In the genomic region with DNA sequence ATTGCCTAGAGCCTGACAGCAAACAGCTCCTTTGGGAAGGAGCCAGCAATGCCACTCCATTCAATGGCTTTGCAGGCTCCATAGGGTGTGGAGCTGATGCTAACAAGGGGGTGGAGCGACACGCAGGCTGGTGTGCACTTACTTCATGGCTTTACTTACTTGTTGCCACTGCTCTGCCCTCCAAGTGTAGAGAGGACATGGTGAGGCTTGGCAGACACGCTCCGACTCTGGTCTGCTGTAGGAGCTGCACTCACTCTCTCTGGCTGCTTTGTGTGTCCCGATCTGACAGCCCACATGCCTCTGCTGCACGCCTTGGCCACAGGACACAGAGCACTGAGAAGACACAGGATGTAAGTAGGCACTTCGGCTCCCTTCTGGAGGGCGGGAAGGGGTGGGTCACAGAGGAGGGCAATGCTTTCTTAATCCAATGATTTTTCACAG, we compare ENCODE assay signal across 10 mouse cellular contexts. TPM values are rescaled to one million over a fixed set of nuclear protein-coding genes. Genes with fewer than 3 reads are reported as not detected.
DNase-seq lines count a peak whose midpoint lies in the region; ATAC-seq and TF ChIP-seq lines count a peak whose summit lies in the region.
"Had no signal": no experiment of that assay in that cellular context is flagged by ENCODE, and none has a peak within 500 bp of the region (broad histone marks: within the 10 kb centered on the region; RNA-seq: fewer than 3 reads in every experiment).

A gene (plus strand): TSS at position 168 of the 441 bp plus-strand sequence.

- peak; percentile 88 for DNase-seq in heart, adult 11 months
- DNase-seq in heart, postnatal 10 days: no peak
- DNase-seq in kidney, postnatal 0 days (ENCODE audit: low spot score): no peak
- peak; percentile 53 for DNase-seq in midbrain, embryonic 14.5 days
- no peak for DNase-seq in right cerebral cortex, adult 18-20 months
- DNase-seq in cerebellum, adult 11 months: no peak
- DNase-seq: gastrocnemius, postnatal 36 days had no signal

- H3K4me3 ChIP-seq in embryonic facial prominence, embryonic 12.5 days: no peak within 1 kb of the TSS
- no peak within 1 kb of the TSS for H3K4me3 ChIP-seq in kidney, postnatal 0 days (replicated peaks; ENCODE audit: low read depth, low read length)
- no peak within 1 kb of the TSS for H3K4me3 ChIP-seq in midbrain, embryonic 14.5 days (replicated peaks; ENCODE audit: low read depth, low read length)
- H3K4me3 ChIP-seq: liver, embryonic 15.5 days had no signal

- no peak within 1 kb of the TSS for H3K27ac ChIP-seq in embryonic facial prominence, embryonic 12.5 days
- H3K27ac ChIP-seq in kidney, postnatal 0 days: peak within 1 kb of the TSS; percentile 25
- H3K27ac ChIP-seq in midbrain, embryonic 14.5 days (replicated peaks; ENCODE audit: low read depth, low read length): no peak within 1 kb of the TSS
- H3K27ac ChIP-seq: liver, embryonic 15.5 days had no signal

- intact Hi-C loops in heart, postnatal 10 days (cut with DNase I): no loop called here

- no peak within 1 kb of the TSS for H3K9ac ChIP-seq in embryonic facial prominence, embryonic 12.5 days
- H3K9ac ChIP-seq in kidney, postnatal 0 days (ENCODE audit: low read depth, low read length): no peak within 1 kb of the TSS
- H3K9ac ChIP-seq in midbrain, embryonic 14.5 days (replicated peaks; ENCODE audit: low read length): no peak within 1 kb of the TSS
- H3K9ac ChIP-seq: liver, embryonic 15.5 days had no signal

- H3K4me1 ChIP-seq in embryonic facial prominence, embryonic 12.5 days: peaks cover 8% of the 10 kb centered on the region
- peaks cover 8% of the 10 kb centered on the region for H3K4me1 ChIP-seq in kidney, postnatal 0 days (replicated peaks; ENCODE audit: insufficient read depth, low read length)
- no peaks in the 10 kb centered on the region for H3K4me1 ChIP-seq in midbrain, embryonic 14.5 days (ENCODE audit: control insufficient read depth, insufficient read depth, low read length)
- H3K4me1 ChIP-seq: liver, embryonic 15.5 days had no signal

- H3K9me3 ChIP-seq in embryonic facial prominence, embryonic 12.5 days: no peaks in the 10 kb centered on the region
- no peaks in the 10 kb centered on the region for H3K9me3 ChIP-seq in kidney, postnatal 0 days (replicated peaks; ENCODE audit: low read length)
- H3K9me3 ChIP-seq in midbrain, embryonic 14.5 days (ENCODE audit: control insufficient read depth, low read length): no peaks in the 10 kb centered on the region
- H3K9me3 ChIP-seq: liver, embryonic 15.5 days had no signal

- H3K36me3 ChIP-seq in embryonic facial prominence, embryonic 12.5 days: peaks cover 3% of the 10 kb centered on the region; the same call in 1 of the 2 replicates
- peaks cover 21% of the 10 kb centered on the region; the same call in 1 of the 2 replicates for H3K36me3 ChIP-seq in kidney, postnatal 0 days (ENCODE audit: insufficient read depth, low read length)
- no peaks in the 10 kb centered on the region for H3K36me3 ChIP-seq in midbrain, embryonic 14.5 days (ENCODE audit: control insufficient read depth, insufficient read depth, low read length)
- H3K36me3 ChIP-seq: liver, embryonic 15.5 days had no signal

- TF ChIP-seq CTCF in kidney, postnatal 0 days (IDR thresholded peaks at IDR 0.05; ENCODE audit: low read depth): no peak

- peak within 1 kb of the TSS; percentile 28 for H3K4me2 ChIP-seq in embryonic facial prominence, embryonic 12.5 days (replicated peaks)
- peak within 1 kb of the TSS; percentile 27 for H3K4me2 ChIP-seq in kidney, postnatal 0 days (ENCODE audit: low read length)
- H3K4me2 ChIP-seq in midbrain, embryonic 14.5 days (ENCODE audit: low read length): peak within 1 kb of the TSS; percentile 40
- H3K4me2 ChIP-seq: liver, embryonic 15.5 days had no signal

- peak; percentile 56; the same call in 1 of the 2 replicates for ATAC-seq in embryonic facial prominence, embryonic 12.5 days (ENCODE audit: insufficient number of reproducible peaks, insufficient read depth, low FRiP score, low TSS enrichment)
- peak; percentile 57; the same call in 1 of the 2 replicates for ATAC-seq in kidney, postnatal 0 days (replicated peaks; ENCODE audit: low FRiP score, low read depth)
- ATAC-seq in midbrain, embryonic 14.5 days (ENCODE audit: low FRiP score, low TSS enrichment): no peak
- no peak for ATAC-seq in cerebellum, adult (ENCODE audit: insufficient number of reproducible peaks, low FRiP score, low TSS enrichment)

- 22% methylated on average over 8 of the region's 8 CpGs for WGBS in embryonic facial prominence, embryonic 12.5 days
- WGBS in kidney, postnatal 0 days: 30% methylated on average over 8 of the region's 8 CpGs
- 1% methylated on average over 8 of the region's 8 CpGs for WGBS in midbrain, embryonic 14.5 days

- H3K27me3 ChIP-seq in embryonic facial prominence, embryonic 12.5 days: no peaks in the 10 kb centered on the region
- H3K27me3 ChIP-seq in kidney, postnatal 0 days (ENCODE audit: insufficient read depth, low read length): no peaks in the 10 kb centered on the region
- 0 out of 2 replicates have a peak, but pooled peaks cover 3% of the 10 kb centered on the region for H3K27me3 ChIP-seq in midbrain, embryonic 14.5 days (ENCODE audit: control insufficient read depth, insufficient read depth, low read length)
- H3K27me3 ChIP-seq: liver, embryonic 15.5 days had no signal

RNA-seq across cellular contexts. Expression of the gene that starts here (rescaled TPM):
- under 1 TPM in 1 of 2 experiments, not detected in 1; 0.38 TPM for total RNA-seq in heart, postnatal 10 days (2021)
- 1.3 and 1.6 TPM in 2 replicates for polyA plus RNA-seq in embryonic facial prominence, embryonic 12.5 days (2016; fragmentation: Nextera tagmentation; extraction: Ambion mirVana)
- 7.0 and 7.1 TPM in 2 replicates for polyA plus RNA-seq in kidney, postnatal 0 days (2015; fragmentation: Nextera tagmentation; extraction: Ambion mirVana)
- 0.37 and 0.46 TPM in 2 replicates for polyA plus RNA-seq in midbrain, embryonic 14.5 days (2014; fragmentation: Nextera tagmentation; extraction: Ambion mirVana)
- polyA plus RNA-seq: liver, embryonic 15.5 days had no signal

Comparison
In these comparisons a context has a peak if more than half of its experiments do, and no peak if none do; other contexts are left out.
1. Peak in DNase-seq and H3K4me2 ChIP-seq in midbrain, embryonic 14.5 days; RNA of the gene not detected or under 1 TPM.
2. ATAC-seq: peak in embryonic facial prominence, embryonic 12.5 days (single experiment) and kidney, postnatal 0 days (single experiment); none in midbrain, embryonic 14.5 days (single experiment) and cerebellum, adult (single experiment).
3. Peak in every context shown above with its lines, with median percentiles within 50 percentile points of each other: H3K4me2 ChIP-seq.